Comparison of ENCODE assay signal across 8 mouse cellular contexts in the genomic region with DNA sequence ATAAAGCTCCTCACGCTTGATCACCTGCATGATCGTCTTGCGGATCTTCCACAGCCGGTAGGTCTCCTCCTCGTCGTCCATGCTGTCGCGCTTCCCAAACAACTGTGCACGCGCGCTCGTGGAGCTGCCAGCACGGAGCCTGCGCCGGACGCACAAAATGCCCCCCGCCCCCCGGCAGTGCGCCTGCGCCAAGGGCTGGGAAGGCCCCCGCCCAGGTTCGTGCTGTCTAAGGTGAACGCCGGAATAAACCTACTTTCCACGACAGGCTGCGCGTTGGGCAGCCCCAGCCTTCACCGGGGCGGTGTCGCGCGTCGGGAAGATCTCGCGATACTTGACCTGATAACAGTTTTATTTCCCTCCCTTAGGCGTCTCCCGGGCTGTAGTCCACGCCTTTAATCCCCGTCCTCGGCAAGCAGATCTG. TPM values are rescaled to one million over a fixed set of nuclear protein-coding genes. Genes with fewer than 3 reads are reported as not detected.
DNase-seq lines count a peak whose midpoint lies in the region; ATAC-seq and TF ChIP-seq lines count a peak whose summit lies in the region.

A gene (minus strand): TSS at position 237 of the 421 bp plus-strand sequence.

- no peaks in the 10 kb centered on the region for H3K9me3 ChIP-seq in embryonic facial prominence, embryonic 14.5 days (ENCODE audit: control insufficient read depth, low read length)
- H3K9me3 ChIP-seq in limb, embryonic 14.5 days (ENCODE audit: control insufficient read depth, low read length), result no peaks in the 10 kb centered on the region
- no peaks in the 10 kb centered on the region for H3K9me3 ChIP-seq in midbrain, postnatal 0 days (ENCODE audit: low read length)

- H3K36me3 ChIP-seq in embryonic facial prominence, embryonic 14.5 days (ENCODE audit: control insufficient read depth, insufficient read depth, low read length), result peaks cover 39% of the 10 kb centered on the region
- H3K36me3 ChIP-seq in limb, embryonic 14.5 days (ENCODE audit: control insufficient read depth, insufficient read depth, low read length), result peaks cover 38% of the 10 kb centered on the region
- H3K36me3 ChIP-seq in midbrain, postnatal 0 days (ENCODE audit: insufficient read depth, low read length), result peaks cover 31% of the 10 kb centered on the region

- peak within 1 kb of the TSS; percentile 76 for H3K4me2 ChIP-seq in embryonic facial prominence, embryonic 14.5 days (ENCODE audit: low read depth, low read length)
- peak within 1 kb of the TSS; percentile 73 for H3K4me2 ChIP-seq in limb, embryonic 14.5 days (replicated peaks; ENCODE audit: low read depth, low read length, severe bottlenecking)
- H3K4me2 ChIP-seq in midbrain, postnatal 0 days (ENCODE audit: low read depth, low read length, poor library complexity, severe bottlenecking), result peak within 1 kb of the TSS; percentile 77

- under 1% methylated on average over 37 of the region's 40 CpGs for WGBS in embryonic facial prominence, embryonic 14.5 days
- WGBS in limb, embryonic 14.5 days, result 2% methylated on average over 40 of the region's 40 CpGs
- WGBS in midbrain, postnatal 0 days, result 2% methylated on average over 40 of the region's 40 CpGs

- H3K27me3 ChIP-seq in embryonic facial prominence, embryonic 14.5 days (replicated peaks; ENCODE audit: control insufficient read depth, insufficient read depth, low read length), result no peaks in the 10 kb centered on the region
- H3K27me3 ChIP-seq in limb, embryonic 14.5 days (ENCODE audit: control insufficient read depth, insufficient read depth, low read length), result no peaks in the 10 kb centered on the region
- no peaks in the 10 kb centered on the region for H3K27me3 ChIP-seq in midbrain, postnatal 0 days (ENCODE audit: insufficient read depth, low read length)

- H3K4me1 ChIP-seq in embryonic facial prominence, embryonic 14.5 days (ENCODE audit: control insufficient read depth, insufficient read depth, low read length), result no peaks in the 10 kb centered on the region
- H3K4me1 ChIP-seq in limb, embryonic 14.5 days (ENCODE audit: control insufficient read depth, insufficient read depth, low read length), result peaks cover 10% of the 10 kb centered on the region
- 0 out of 2 replicates have a peak, but pooled peaks cover 9% of the 10 kb centered on the region for H3K4me1 ChIP-seq in midbrain, postnatal 0 days (ENCODE audit: insufficient read depth, low read length)

- TF ChIP-seq POLR2A in limb, embryonic 14.5 days (IDR thresholded peaks at IDR 0.05; ENCODE audit: borderline replicate concordance, extremely low read depth, insufficient read depth, insufficient read length), result peak; percentile 76; the same call in 1 of the 2 replicates

- peak within 1 kb of the TSS; percentile 77 for H3K9ac ChIP-seq in embryonic facial prominence, embryonic 14.5 days (ENCODE audit: low read depth, low read length)
- H3K9ac ChIP-seq in limb, embryonic 14.5 days (ENCODE audit: low read depth, low read length, severe bottlenecking), result peak within 1 kb of the TSS; percentile 80
- peak within 1 kb of the TSS; percentile 68 for H3K9ac ChIP-seq in midbrain, postnatal 0 days (replicated peaks; ENCODE audit: low read length, poor library complexity, severe bottlenecking)

- H3K27ac ChIP-seq in embryonic facial prominence, embryonic 14.5 days (replicated peaks; ENCODE audit: low read depth, low read length), result peak within 1 kb of the TSS; percentile 57; the same call in 1 of the 2 replicates
- peak within 1 kb of the TSS; percentile 50; the same call in 1 of the 2 replicates for H3K27ac ChIP-seq in limb, embryonic 14.5 days (replicated peaks; ENCODE audit: low read depth, low read length)
- H3K27ac ChIP-seq in midbrain, postnatal 0 days (ENCODE audit: low read depth, low read length), result peak within 1 kb of the TSS; percentile 60

- peak within 1 kb of the TSS; percentile 76 for H3K4me3 ChIP-seq in embryonic facial prominence, embryonic 14.5 days (ENCODE audit: low read depth, low read length)
- H3K4me3 ChIP-seq in limb, embryonic 14.5 days (replicated peaks; ENCODE audit: low read length), result peak within 1 kb of the TSS; percentile 93
- H3K4me3 ChIP-seq in midbrain, postnatal 0 days (ENCODE audit: low read depth, low read length), result peak within 1 kb of the TSS; percentile 64

- peak; percentile 97 for DNase-seq in 3T3-L1 (ENCODE audit: low read depth, low spot score)
- peak; percentile 95 to 98 for DNase-seq in adrenal gland, postnatal 4 days (ENCODE audit: low spot score in 2 of 2)
- peak; percentile 98 for DNase-seq in embryonic facial prominence, embryonic 14.5 days (ENCODE audit: low spot score)
- peak; percentile 98 for DNase-seq in heart, adult 8-10 months (ENCODE audit: low spot score)
- DNase-seq in kidney, adult 9 months, result peak; percentile 99
- peak; percentile 99 for DNase-seq in limb, embryonic 14.5 days (ENCODE audit: low spot score)
- DNase-seq in midbrain, postnatal 0 days (ENCODE audit: low spot score), result peak; percentile 99
- peak; percentile 96 to 97 for DNase-seq in spleen, postnatal 14 days (ENCODE audit: low spot score in 2 of 2)

- TF ChIP-seq CTCF in midbrain, postnatal 0 days (IDR thresholded peaks at IDR 0.05), result peak; percentile 48; the same call in 1 of the 2 replicates

- peak; percentile 99 for ATAC-seq in embryonic facial prominence, embryonic 14.5 days (ENCODE audit: low read depth)
- peak; percentile 99 for ATAC-seq in limb, embryonic 14.5 days (ENCODE audit: low FRiP score, low read depth)
- ATAC-seq in midbrain, postnatal 0 days (ENCODE audit: low FRiP score), result peak; percentile 98

RNA-seq across cellular contexts. Expression of the gene that starts here (rescaled TPM):
- 100 to 1,000 TPM; 103 to 112 TPM for total RNA-seq in adrenal gland, postnatal 4 days (2021)
- polyA plus RNA-seq in embryonic facial prominence, embryonic 14.5 days (2014; fragmentation: Nextera tagmentation; extraction: Ambion mirVana), result 207 and 227 TPM in 2 replicates
- total RNA-seq in heart, adult 8-10 months (2022), result 100 to 1,000 TPM in 2 of 4 experiments, 10 to 100 TPM in 2; 91.7 to 106 (median 100) TPM
- polyA plus RNA-seq in limb, embryonic 14.5 days (2012; rRNA removed), result 287 and 350 TPM in 2 replicates
- polyA plus RNA-seq in limb, embryonic 14.5 days (2014; fragmentation: Nextera tagmentation; extraction: Ambion mirVana), result 247 and 248 TPM in 2 replicates
- total RNA-seq in midbrain, postnatal 0 days (2014; rRNA removed), result 66.4 and 76.0 TPM in 2 replicates
- polyA plus RNA-seq in midbrain, postnatal 0 days (2015; fragmentation: Nextera tagmentation; extraction: Ambion mirVana), result 126 and 135 TPM in 2 replicates

Comparison
In these comparisons a context has a peak if more than half of its experiments do, and no peak if none do; other contexts are left out.
1. Peak in every context shown above with its lines: DNase-seq, ATAC-seq, H3K4me3 ChIP-seq and H3K27ac ChIP-seq.